11 mouse cellular contexts compared by ENCODE assay signal in genomic region chr2:145329756-145330155, GRCm38 (mm10).
DNase-seq lines count a peak whose midpoint lies in the region; ATAC-seq and TF ChIP-seq lines count a peak whose summit lies in the region.
"Had no signal": no experiment of that assay in that cellular context is flagged by ENCODE, and none has a peak within 500 bp of the region (broad histone marks: within the 10 kb centered on the region; RNA-seq: fewer than 3 reads in every experiment).

No protein-coding gene starts in this region.

- H3K27ac ChIP-seq in heart, embryonic 10.5 days: no peak overlapping the region
- no peak overlapping the region for H3K27ac ChIP-seq in lung, postnatal 0 days (ENCODE audit: low read length)
- H3K27ac ChIP-seq in midbrain, embryonic 11.5 days (ENCODE audit: low read depth, low read length): no peak overlapping the region
- H3K27ac ChIP-seq: embryonic facial prominence, embryonic 13.5 days had no signal

- no peak overlapping the region for H3K4me3 ChIP-seq in heart, embryonic 10.5 days
- H3K4me3 ChIP-seq in lung, postnatal 0 days (ENCODE audit: low read depth, low read length): no peak overlapping the region
- no peak overlapping the region for H3K4me3 ChIP-seq in midbrain, embryonic 11.5 days (ENCODE audit: low read depth, low read length)
- H3K4me3 ChIP-seq: embryonic facial prominence, embryonic 13.5 days had no signal

- TF ChIP-seq POLR2A in brain, embryonic 14.5 days (IDR thresholded peaks at IDR 0.05; ENCODE audit: borderline replicate concordance, extremely low read depth, insufficient read depth, insufficient read length, poor library complexity, severe bottlenecking): no peak

- no peaks in the 10 kb centered on the region for H3K27me3 ChIP-seq in heart, embryonic 10.5 days (ENCODE audit: insufficient read depth, poor library complexity, severe bottlenecking)
- no peaks in the 10 kb centered on the region for H3K27me3 ChIP-seq in lung, postnatal 0 days (replicated peaks; ENCODE audit: insufficient read depth, low read length)
- H3K27me3 ChIP-seq in midbrain, embryonic 11.5 days (ENCODE audit: control insufficient read depth, insufficient read depth, low read length): no peaks in the 10 kb centered on the region

- WGBS in heart, embryonic 10.5 days: 77% methylated on average over 8 of the region's 8 CpGs
- 58% methylated on average over 8 of the region's 8 CpGs for WGBS in lung, postnatal 0 days
- WGBS in midbrain, embryonic 11.5 days: 90% methylated on average over 8 of the region's 8 CpGs

- H3K9me3 ChIP-seq in heart, embryonic 10.5 days: no peaks in the 10 kb centered on the region
- no peaks in the 10 kb centered on the region for H3K9me3 ChIP-seq in lung, postnatal 0 days (ENCODE audit: low read length)
- no peaks in the 10 kb centered on the region for H3K9me3 ChIP-seq in midbrain, embryonic 11.5 days (ENCODE audit: control insufficient read depth, low read length)
- H3K9me3 ChIP-seq: embryonic facial prominence, embryonic 13.5 days had no signal

- TF ChIP-seq CTCF in brain, embryonic 14.5 days (IDR thresholded peaks at IDR 0.05; ENCODE audit: borderline replicate concordance, extremely low read depth, insufficient read depth, insufficient read length): no peak
- no peak for TF ChIP-seq CTCF in lung, postnatal 0 days (IDR thresholded peaks at IDR 0.05)

- DNase-seq in heart, adult 18-20 months: peak; percentile 45 to 46
- no peak for DNase-seq in heart, embryonic 10.5 days (ENCODE audit: low spot score)
- peak; percentile 70 for DNase-seq in brain, embryonic 14.5 days (ENCODE audit: low read depth)
- DNase-seq in heart, postnatal 10 days: peak; percentile 65 to 73
- peak; percentile 52 for DNase-seq in lung, postnatal 0 days (ENCODE audit: low spot score)
- no peak for DNase-seq in thymus, postnatal 25 days
- DNase-seq in midbrain, embryonic 11.5 days (ENCODE audit: low spot score, missing footprints): no peak
- no peak for DNase-seq in urinary bladder, postnatal 25 days (ENCODE audit: low spot score)
- DNase-seq: kidney, adult 2 months; liver, postnatal 0 days had no signal

- TF ChIP-seq EP300 in lung, postnatal 0 days (IDR thresholded peaks at IDR 0.05): no peak

- H3K36me3 ChIP-seq in heart, embryonic 10.5 days: no peaks in the 10 kb centered on the region
- H3K36me3 ChIP-seq in lung, postnatal 0 days (ENCODE audit: insufficient read depth, low read length): no peaks in the 10 kb centered on the region
- H3K36me3 ChIP-seq in midbrain, embryonic 11.5 days (ENCODE audit: control insufficient read depth, insufficient read depth, low read length): no peaks in the 10 kb centered on the region
- H3K36me3 ChIP-seq: embryonic facial prominence, embryonic 13.5 days had no signal

- intact Hi-C loops in heart, postnatal 10 days (cut with DNase I): no loop called here

- H3K4me2 ChIP-seq in lung, postnatal 0 days (replicated peaks; ENCODE audit: low read depth, low read length): no peak overlapping the region
- H3K4me2 ChIP-seq in midbrain, embryonic 11.5 days: no peak overlapping the region
- H3K4me2 ChIP-seq: embryonic facial prominence, embryonic 13.5 days had no signal

- peak; percentile 58 for ATAC-seq in lung, postnatal 0 days
- no peak for ATAC-seq in midbrain, embryonic 11.5 days (ENCODE audit: low FRiP score)
- ATAC-seq: liver, postnatal 0 days had no signal

- no peaks in the 10 kb centered on the region for H3K4me1 ChIP-seq in heart, embryonic 10.5 days
- H3K4me1 ChIP-seq in lung, postnatal 0 days (ENCODE audit: insufficient read depth, low read depth, low read length): no peaks in the 10 kb centered on the region
- no peaks in the 10 kb centered on the region for H3K4me1 ChIP-seq in midbrain, embryonic 11.5 days (ENCODE audit: control insufficient read depth, insufficient read depth, low read length)
- H3K4me1 ChIP-seq: embryonic facial prominence, embryonic 13.5 days had no signal

- H3K9ac ChIP-seq in lung, postnatal 0 days (replicated peaks; ENCODE audit: low read depth): no peak overlapping the region
- H3K9ac ChIP-seq in midbrain, embryonic 11.5 days (ENCODE audit: low read length): no peak overlapping the region
- H3K9ac ChIP-seq: embryonic facial prominence, embryonic 13.5 days; liver, postnatal 0 days had no signal

Comparison
In these comparisons a context has a peak if more than half of its experiments do, and no peak if none do; other contexts are left out.
1. DNase-seq: peak in heart, adult 18-20 months (2 of 2), brain, embryonic 14.5 days (single experiment), heart, postnatal 10 days (2 of 2) and lung, postnatal 0 days (single experiment); none in heart, embryonic 10.5 days (single experiment), thymus, postnatal 25 days (single experiment), midbrain, embryonic 11.5 days (single experiment) and urinary bladder, postnatal 25 days (single experiment).